Mouse (Mus musculus) brain, embryonic 14.5 days (tissue): ENCODE results near the gene Fahd1.

ENCODE experiments used
- CTCF ChIP-seq: fragments of 200-500 bp; IDR thresholded peaks from 2 replicates; pipeline ENCODE4 v1.5.1; 2012; ENCODE audit warnings: inconsistent platforms, mild to moderate bottlenecking, moderate library complexity, borderline replicate concordance; ENCODE audit not compliant: insufficient read depth, insufficient read length; ENCODE audit errors: extremely low read depth
- POLR2A ChIP-seq: fragments of 200-500 bp; IDR thresholded peaks from 2 replicates; pipeline ENCODE4 v1.6.1; 2012; ENCODE audit warnings: mild to moderate bottlenecking, inconsistent platforms, borderline replicate concordance; ENCODE audit not compliant: poor library complexity, insufficient read depth, insufficient read length, severe bottlenecking; ENCODE audit errors: extremely low read depth

- TF ChIP-seq CTCF (no peak), POLR2A (no peak)
These were observed 48.1 kb upstream of the Fahd1 start for GRCm38 (mm10) chr17:24898041-24898854.
